Mouse (Mus musculus): ENCODE data around the gene Uhrf1bp1l.

DNA sequence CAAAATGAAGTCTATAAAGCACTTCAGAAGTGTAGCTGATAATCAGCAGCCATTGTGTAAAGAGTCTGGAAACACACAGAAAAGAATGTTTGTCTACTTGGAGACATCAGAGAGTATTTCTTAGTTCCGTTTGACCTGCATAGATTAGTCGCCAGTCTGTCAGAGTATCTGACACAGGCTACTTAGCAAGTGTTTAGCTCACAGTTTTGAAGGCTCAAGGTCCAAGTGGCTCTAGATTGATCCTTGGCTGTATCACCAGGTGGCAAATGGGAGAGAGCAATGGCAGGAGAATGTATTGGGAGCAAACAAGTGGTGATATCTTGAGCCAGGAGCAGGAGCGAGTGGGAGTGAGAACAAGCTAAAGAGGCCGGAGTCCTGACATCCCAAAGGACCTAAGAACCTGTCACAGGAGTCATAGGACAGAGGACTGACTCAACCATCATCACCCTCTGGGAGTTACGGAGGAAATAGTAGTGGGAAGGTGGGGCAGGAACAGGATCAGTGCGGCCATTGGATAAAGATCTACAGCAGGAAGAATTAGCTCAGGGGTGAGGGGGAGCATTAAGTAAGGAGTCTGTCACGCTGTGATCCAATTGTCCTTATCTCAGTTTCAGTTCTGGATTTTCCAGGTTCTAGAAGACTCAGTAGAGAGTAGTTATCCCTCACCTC is 23.7 kb downstream of the Uhrf1bp1l start:
- TF ChIP-seq CTCF (IDR thresholded peaks at IDR 0.05; ENCODE audit: borderline replicate concordance, insufficient read depth, low read depth, low read length) (no peak), POLR2A (IDR thresholded peaks at IDR 0.05; ENCODE audit: borderline replicate concordance, insufficient read depth, low read length) (no peak)

Measured in cerebellum, adult 2 months (tissue).